Mouse (Mus musculus) ovary, postnatal 10 days (tissue): ENCODE results near the gene Slc8a2.

ENCODE experiments used
- DNase-seq: peaks from one replicate; pipeline ENCODE4 v3.0.0; 2022; ENCODE audit warnings: low spot score

Slc8a2 gene

GRCm38 (mm10) chr7:16125829-16126228, 3.8 kb upstream of the Slc8a2 start:
- DNase-seq = no peak

GRCm38 (mm10) chr7:16128344-16128743, 1.3 kb upstream of the Slc8a2 start:
- no peak for DNase-seq

GRCm38 (mm10) chr7:16128899-16129298, 727 bp upstream of the Slc8a2 start:
- no peak for DNase-seq

- peak; percentile 18 for DNase-seq
These were observed 443 bp downstream of the Slc8a2 start for GRCm38 (mm10) chr7:16129846-16130691.

GRCm38 (mm10) chr7:16130956-16131634, 1.5 kb downstream of the Slc8a2 start:
- no peak for DNase-seq

GRCm38 (mm10) chr7:16132161-16132581, 2.5 kb downstream of the Slc8a2 start:
- DNase-seq = no peak

GRCm38 (mm10) chr7:16132926-16133325, 3.3 kb downstream of the Slc8a2 start:
- DNase-seq = no peak

- DNase-seq = no peak
These were observed 4.1 kb downstream of the Slc8a2 start for GRCm38 (mm10) chr7:16133691-16134090.

GRCm38 (mm10) chr7:16134951-16135392, 5.3 kb downstream of the Slc8a2 start:
- DNase-seq = no peak

- no peak for DNase-seq
These were observed 17.1 kb downstream of the Slc8a2 start for GRCm38 (mm10) chr7:16146489-16147410.

- DNase-seq = peak; percentile 49
These were observed 18.0 kb downstream of the Slc8a2 start for GRCm38 (mm10) chr7:16147643-16148042.

GRCm38 (mm10) chr7:16149241-16149640, 19.6 kb downstream of the Slc8a2 start:
- DNase-seq = no peak

- no peak for DNase-seq
These were observed 20.8 kb downstream of the Slc8a2 start for GRCm38 (mm10) chr7:16150191-16151145.

- no peak for DNase-seq
These were observed 23.9 kb downstream of the Slc8a2 start for GRCm38 (mm10) chr7:16153522-16153921.

- no peak for DNase-seq
These were observed 25.7 kb downstream of the Slc8a2 start for GRCm38 (mm10) chr7:16155132-16155872.

- DNase-seq = no peak
These were observed 26.6 kb downstream of the Slc8a2 start for GRCm38 (mm10) chr7:16156105-16156714.

- no peak for DNase-seq
These were observed 29.1 kb downstream of the Slc8a2 start for GRCm38 (mm10) chr7:16158735-16159134.

- DNase-seq = no peak
These were observed 31.1 kb downstream of the Slc8a2 start for GRCm38 (mm10) chr7:16160702-16161101.

- no peak for DNase-seq
These were observed 31.7 kb downstream of the Slc8a2 start for GRCm38 (mm10) chr7:16161302-16161701.

GRCm38 (mm10) chr7:16162036-16162435, 32.4 kb downstream of the Slc8a2 start:
- DNase-seq = no peak
